Mouse (Mus musculus) testis, adult 2 months (tissue): ENCODE measurements around the gene Ythdf1. TPM values are rescaled to one million over a fixed set of nuclear protein-coding genes. Genes with fewer than 3 reads are reported as not detected.

Experiments
- H3K27ac ChIP-seq: fragments of 200-500 bp; 2 replicates; pipeline ENCODE4 v1.5.1; 2012; ENCODE audit warnings: low read depth, low read length; ENCODE audit not compliant: control insufficient read depth, insufficient read depth
- H3K27me3 ChIP-seq: fragments of 200-500 bp; 2 replicates; pipeline ENCODE4 v1.6.1; 2012; ENCODE audit warnings: mild to moderate bottlenecking, low read length, moderate library complexity; ENCODE audit not compliant: control insufficient read depth, insufficient read depth
- H3K36me3 ChIP-seq: fragments of 200-500 bp; 2 replicates; pipeline ENCODE4 v1.6.1; 2012; ENCODE audit warnings: mild to moderate bottlenecking, low read length; ENCODE audit not compliant: control insufficient read depth, insufficient read depth
- H3K4me1 ChIP-seq: fragments of 200-500 bp; 2 replicates; pipeline ENCODE4 v1.6.1; 2012; ENCODE audit warnings: low read length; ENCODE audit not compliant: control insufficient read depth, insufficient read depth
- H3K4me3 ChIP-seq: fragments of 200-500 bp; 2 replicates; pipeline ENCODE4 v1.5.1; 2012; ENCODE audit warnings: low read depth, mild to moderate bottlenecking, low read length, moderate library complexity, mixed read lengths; ENCODE audit not compliant: control insufficient read depth
- CTCF ChIP-seq: fragments of 200-500 bp; IDR thresholded peaks from 2 replicates; pipeline ENCODE4 v1.5.1; 2012; ENCODE audit warnings: low read depth, mild to moderate bottlenecking, inconsistent platforms, low read length, moderate library complexity; ENCODE audit not compliant: control insufficient read depth, insufficient read depth, insufficient replicate concordance
- POLR2A ChIP-seq: fragments of 200-500 bp; IDR thresholded peaks from 2 replicates; pipeline ENCODE4 v1.6.1; 2012; ENCODE audit warnings: low read depth, mild to moderate bottlenecking, inconsistent platforms, low read length, moderate library complexity; ENCODE audit not compliant: control insufficient read depth
- polyA plus RNA-seq: library from polyadenylated mRNA; depleted of rRNA; stranded (reverse); fragments of >200 nt; gene quantifications from 2 replicates; pipeline ENCODE4 v1.2.3, GENCODE M21; 2012

Ythdf1 gene
- polyA plus RNA-seq, 1 experiment: 22.5 TPM

- Histone ChIP-seq H3K4me3 (no peak overlapping the region), H3K27me3 (no peaks in the 10 kb centered on the region; the same call in 1 of the 2 replicates), H3K27ac (no peak overlapping the region), H3K4me1 (peaks cover 36% of the 10 kb centered on the region), H3K36me3 (no peaks in the 10 kb centered on the region)
- TF ChIP-seq CTCF (no peak), POLR2A (no peak)
Measured at GRCm38 (mm10) chr2:180895321-180895720, 25.4 kb downstream of the Ythdf1 start.

- H3K27ac ChIP-seq: no peak overlapping the region
- no peaks in the 10 kb centered on the region for H3K36me3 ChIP-seq
- no peak for TF ChIP-seq POLR2A
- peak; percentile 61 for TF ChIP-seq CTCF
- H3K4me1 ChIP-seq: peaks cover 38% of the 10 kb centered on the region
- peak overlapping the region; percentile 62 for H3K4me3 ChIP-seq
- no peaks in the 10 kb centered on the region; the same call in 1 of the 2 replicates for H3K27me3 ChIP-seq
Measured at GRCm38 (mm10) chr2:180894734-180895133, 26.0 kb downstream of the Ythdf1 start.

GRCm38 (mm10) chr2:180894029-180894623 lies 26.6 kb downstream of the Ythdf1 start:
- TF ChIP-seq POLR2A (no peak), CTCF (no peak)

GRCm38 (mm10) chr2:180893537-180894028 lies 27.2 kb downstream of the Ythdf1 start:
- H3K4me1 ChIP-seq: peaks cover 38% of the 10 kb centered on the region
- no peaks in the 10 kb centered on the region; the same call in 1 of the 2 replicates for H3K27me3 ChIP-seq
- H3K4me3 ChIP-seq: peak overlapping the region; percentile 73
- H3K36me3 ChIP-seq: no peaks in the 10 kb centered on the region
- no peak for TF ChIP-seq POLR2A
- TF ChIP-seq CTCF: no peak
- H3K27ac ChIP-seq: no peak overlapping the region

More at GRCm38 (mm10) chr2:180894029-180894623, 26.6 kb downstream of the Ythdf1 start:
- H3K27me3 ChIP-seq: no peaks in the 10 kb centered on the region; the same call in 1 of the 2 replicates
- H3K4me1 ChIP-seq: peaks cover 38% of the 10 kb centered on the region
- H3K27ac ChIP-seq: no peak overlapping the region
- no peaks in the 10 kb centered on the region for H3K36me3 ChIP-seq
- peak overlapping the region; percentile 62 for H3K4me3 ChIP-seq

- H3K4me1 ChIP-seq: peaks cover 38% of the 10 kb centered on the region
- 0 out of 2 replicates have a peak overlapping the region, but pooled peaks have one; percentile 25 for H3K27ac ChIP-seq
- peak overlapping the region; percentile 73 for H3K4me3 ChIP-seq
- no peaks in the 10 kb centered on the region for H3K36me3 ChIP-seq
- TF ChIP-seq POLR2A: peak; percentile 30; the same call in 1 of the 2 replicates
- TF ChIP-seq CTCF: no peak
- no peaks in the 10 kb centered on the region; the same call in 1 of the 2 replicates for H3K27me3 ChIP-seq
Measured at GRCm38 (mm10) chr2:180892841-180893521, 27.8 kb downstream of the Ythdf1 start.

GRCm38 (mm10) chr2:180891835-180892323 lies 28.9 kb downstream of the Ythdf1 start:
- Histone ChIP-seq H3K27ac (no peak overlapping the region), H3K36me3 (no peaks in the 10 kb centered on the region), H3K4me1 (peaks cover 38% of the 10 kb centered on the region), H3K4me3 (no peak overlapping the region), H3K27me3 (no peaks in the 10 kb centered on the region; the same call in 1 of the 2 replicates)
- TF ChIP-seq POLR2A: no peak
- no peak for TF ChIP-seq CTCF
